Mouse (Mus musculus) R1 (cell line): ENCODE data around the gene Cerkl.

Source experiments
- DNase-seq: peaks from one replicate; pipeline ENCODE4 v3.0.0-alpha.2; 2018; ENCODE audit warnings: low read depth, low spot score

Cerkl gene

GRCm38 (mm10) chr2:79316182-79316880, 140.3 kb downstream of the Cerkl start:
- no peak for DNase-seq

DNA sequence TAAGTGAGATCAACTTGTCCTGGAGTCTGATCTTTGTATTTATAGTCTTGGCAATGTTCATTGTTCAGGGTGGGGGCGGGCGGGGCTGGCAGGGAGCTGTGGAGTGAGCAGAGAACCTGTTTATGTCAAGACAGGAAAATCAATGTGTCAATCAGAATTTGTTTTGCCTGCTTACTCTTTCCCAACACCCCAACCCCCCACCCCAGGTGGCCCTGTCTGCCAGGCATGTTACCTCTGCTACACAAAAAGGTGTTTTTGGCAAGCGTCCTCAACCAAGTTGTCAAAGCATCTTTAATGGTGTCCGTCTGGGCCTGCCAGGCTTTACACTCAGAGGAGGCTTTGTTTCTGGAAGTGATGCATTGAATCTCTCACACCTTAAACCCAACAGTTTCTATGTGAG, 141.5 kb downstream of the Cerkl start:
- DNase-seq: no peak

DNA sequence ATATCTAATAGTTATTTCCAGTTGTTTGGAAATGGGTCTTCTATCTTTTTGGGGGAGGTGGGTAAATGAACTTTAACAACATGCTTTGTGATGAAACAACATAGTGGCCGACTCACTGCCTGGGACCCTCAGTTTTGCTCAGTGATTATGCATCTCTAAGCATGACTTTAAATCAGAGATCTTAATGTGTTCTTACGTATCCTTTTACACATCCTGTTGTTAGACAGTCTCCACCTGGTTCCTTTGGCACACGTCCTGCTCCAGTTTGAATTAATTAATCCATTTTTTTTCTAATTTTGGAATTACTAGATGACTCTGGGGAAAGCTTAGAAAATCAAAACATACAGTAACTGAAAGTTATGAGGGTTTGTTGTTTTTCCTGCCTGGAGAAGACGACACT, 144.1 kb downstream of the Cerkl start:
- DNase-seq: no peak

GRCm38 (mm10) chr2:79309454-79310118, 147.0 kb downstream of the Cerkl start:
- no peak for DNase-seq

GRCm38 (mm10) chr2:79307549-79307948, 149.0 kb downstream of the Cerkl start:
- DNase-seq: no peak

DNA sequence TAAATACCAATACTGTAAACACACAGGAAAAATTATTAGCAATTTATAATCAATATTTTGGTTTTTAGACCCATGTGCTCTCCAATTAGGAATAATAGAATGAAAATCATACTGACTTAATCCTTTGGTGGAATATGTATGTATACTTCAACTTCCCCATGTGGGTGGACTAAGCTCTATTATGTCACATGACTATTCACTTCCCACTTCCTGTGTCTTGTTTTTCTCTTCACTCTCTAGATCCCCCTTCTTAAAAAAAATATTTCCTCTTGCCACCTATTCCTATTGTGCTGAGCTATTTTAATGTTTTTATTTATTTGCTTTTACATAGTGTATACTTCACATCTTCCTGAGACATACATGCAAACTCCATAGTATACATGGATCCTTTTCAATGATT, 154.2 kb downstream of the Cerkl start:
- DNase-seq: no peak

DNA sequence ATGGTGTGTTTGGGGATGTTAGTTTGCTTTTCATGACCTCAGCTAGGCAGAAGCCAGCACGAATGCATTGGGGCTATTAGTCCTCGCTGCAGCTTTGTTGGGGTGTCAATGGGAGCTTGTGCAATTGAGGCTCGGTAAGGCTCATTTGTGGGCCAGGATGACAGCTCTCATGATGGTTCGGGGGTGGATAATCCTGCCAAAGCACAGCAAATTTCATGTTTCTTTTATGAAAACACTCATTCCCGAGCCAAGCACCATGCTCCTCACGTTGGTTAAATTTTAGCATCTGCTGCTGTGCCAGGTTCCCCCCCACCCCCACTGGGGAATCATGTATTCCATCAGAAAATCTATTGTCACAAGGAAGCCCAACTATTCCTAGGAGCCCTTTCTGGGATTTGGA, 164.2 kb downstream of the Cerkl start:
- no peak for DNase-seq

DNA sequence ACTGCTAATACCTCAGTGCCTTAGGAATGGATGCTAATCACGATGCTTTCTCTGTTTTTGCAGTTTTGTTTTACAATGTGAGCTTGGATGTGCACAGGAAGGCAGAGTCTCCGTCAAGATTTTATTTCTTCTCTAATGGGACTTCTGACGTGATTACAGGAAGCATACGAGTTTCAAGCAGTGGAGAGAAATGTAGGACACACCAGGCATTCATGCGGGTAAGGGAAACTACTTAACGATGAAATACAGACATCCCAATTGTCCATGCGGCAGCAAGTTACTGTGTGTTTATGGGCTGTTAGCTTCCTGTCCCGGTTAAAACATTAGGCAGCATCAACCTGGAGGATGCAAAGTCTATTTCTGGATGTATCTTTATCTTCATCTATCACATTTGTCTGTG, 164.7 kb downstream of the Cerkl start:
- DNase-seq: no peak

GRCm38 (mm10) chr2:79290149-79290548, 166.4 kb downstream of the Cerkl start:
- no peak for DNase-seq

DNA sequence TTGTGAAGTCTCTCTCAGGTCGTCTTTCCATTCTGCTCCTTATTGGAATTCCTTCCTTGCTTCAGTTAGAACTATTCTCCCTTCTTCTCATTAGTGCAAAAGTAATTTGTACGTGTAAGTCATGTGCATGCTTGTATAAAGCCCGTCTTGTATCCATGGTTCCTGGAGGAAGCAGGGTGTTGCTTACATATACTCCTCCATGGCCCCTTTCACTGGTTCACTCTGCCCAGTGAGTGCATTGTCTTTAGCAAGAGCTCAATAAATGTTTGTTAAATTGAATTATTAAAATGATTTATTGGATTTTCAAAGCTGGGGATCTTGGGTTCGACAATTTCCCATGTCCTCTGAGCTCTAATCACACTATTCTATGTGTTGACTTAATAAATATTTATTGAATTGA, 172.4 kb downstream of the Cerkl start:
- DNase-seq: no peak
